Mouse (Mus musculus): ENCODE measurements around the gene Pex14.

- TF ChIP-seq CTCF (IDR thresholded peaks at IDR 0.05; ENCODE audit: borderline replicate concordance, insufficient read depth, low read length), result no peak
- TF ChIP-seq POLR2A (IDR thresholded peaks at IDR 0.05; ENCODE audit: low read depth, low read length), result no peak
Measured at GRCm38 (mm10) chr4:148978221-148978855, 121.3 kb downstream of the Pex14 start.
